Mouse (Mus musculus) forebrain, embryonic 11.5 days (tissue): ENCODE data around the gene Ppargc1a. TPM values are rescaled to one million over a fixed set of nuclear protein-coding genes. Genes with fewer than 3 reads are reported as not detected.

Experiments
- ATAC-seq: fragments of 200-750 bp; cut with Nextera tagmentation; replicated peaks from 2 replicates; pipeline ENCODE4 v1.8.0; 2017; ENCODE audit warnings: moderate TSS enrichment; ENCODE audit not compliant: low FRiP score
- DNase-seq: peaks from one replicate; pipeline ENCODE4 v3.0.0-alpha.2; 2017; ENCODE audit warnings: low spot score
- H3K27ac ChIP-seq: fragments of 300-500 bp; sonication (generic); 2 replicates; pipeline ENCODE4 v1.5.1; 2014; ENCODE audit warnings: low read depth, low read length
- H3K27me3 ChIP-seq: fragments of 300-500 bp; sonication (generic); 2 replicates; pipeline ENCODE4 v1.6.1; 2014; ENCODE audit warnings: mild to moderate bottlenecking, low read length, mixed read lengths; ENCODE audit not compliant: control insufficient read depth, insufficient read depth
- H3K36me3 ChIP-seq: fragments of 300-500 bp; sonication (generic); 2 replicates; pipeline ENCODE4 v1.6.1; 2014; ENCODE audit warnings: mild to moderate bottlenecking, low read length, moderate library complexity, mixed read lengths; ENCODE audit not compliant: control insufficient read depth, insufficient read depth
- H3K4me1 ChIP-seq: fragments of 300-500 bp; sonication (generic); replicated peaks from 2 replicates; pipeline ENCODE4 v1.6.1; 2014; ENCODE audit warnings: low read length, mixed read lengths; ENCODE audit not compliant: control insufficient read depth, insufficient read depth
- H3K4me2 ChIP-seq: fragments of 300-500 bp; sonication (generic); 2 replicates; pipeline ENCODE4 v1.6.1; 2014; ENCODE audit warnings: low read depth, mild to moderate bottlenecking, low read length, moderate library complexity, mixed read lengths; ENCODE audit not compliant: severe bottlenecking
- H3K4me3 ChIP-seq: fragments of 300-500 bp; sonication (generic); 2 replicates; pipeline ENCODE4 v1.5.1; 2014; ENCODE audit warnings: low read depth, low read length
- H3K9ac ChIP-seq: fragments of 300-500 bp; sonication (generic); 2 replicates; pipeline ENCODE4 v1.6.1; 2014; ENCODE audit warnings: low read length
- H3K9me3 ChIP-seq: fragments of 300-500 bp; sonication (generic); 2 replicates; pipeline ENCODE4 v1.6.1; 2016; ENCODE audit warnings: low read length, mixed read lengths; ENCODE audit not compliant: control insufficient read depth
- WGBS: fragments of 180-500 bp; shearing (Covaris S2); extraction: QIAGEN DNeasy Blood & Tissue Kit; methylation state at CpG from one replicate; pipeline ENCODE4 v1.1.7; 2014; 5-methylcytosine and 5-hydroxymethylcytosine counted together
- polyA plus RNA-seq: library from polyadenylated mRNA; unstranded; fragments of >200 nt; fragmentation: Nextera tagmentation; extraction: Ambion mirVana; gene quantifications from 2 replicates; pipeline ENCODE4 v1.2.1, GENCODE M21; 2014

Gene Ppargc1a
- polyA plus RNA-seq, 1 experiment from 2014 or later = 4.3 TPM

GRCm38 (mm10) chr5:51565038-51565437 lies 2.5 kb downstream of the Ppargc1a start:
- Histone ChIP-seq H3K4me3 (no peak overlapping the region), H3K9ac (no peak overlapping the region), H3K4me2 (no peak overlapping the region), H3K36me3 (no peaks in the 10 kb centered on the region), H3K27me3 (no peaks in the 10 kb centered on the region), H3K9me3 (no peaks in the 10 kb centered on the region), H3K4me1 (no peaks in the 10 kb centered on the region), H3K27ac (no peak overlapping the region)
- ATAC-seq = no peak
- DNase-seq = no peak

GRCm38 (mm10) chr5:51563574-51563973 lies 4.0 kb downstream of the Ppargc1a start:
- H3K36me3 ChIP-seq = no peaks in the 10 kb centered on the region
- ATAC-seq (no peak), DNase-seq (no peak)
- H3K4me2 ChIP-seq = no peak overlapping the region
- WGBS = 83% methylated on average over 3 of the region's 3 CpGs
- H3K9ac ChIP-seq = no peak overlapping the region
- no peak overlapping the region for H3K4me3 ChIP-seq
- H3K9me3 ChIP-seq = no peaks in the 10 kb centered on the region
- H3K27me3 ChIP-seq = no peaks in the 10 kb centered on the region
- H3K4me1 ChIP-seq = no peaks in the 10 kb centered on the region
- H3K27ac ChIP-seq = no peak overlapping the region

GRCm38 (mm10) chr5:51557607-51558278 lies 9.8 kb downstream of the Ppargc1a start:
- H3K4me3 ChIP-seq = no peak overlapping the region
- no peaks in the 10 kb centered on the region for H3K9me3 ChIP-seq
- H3K9ac ChIP-seq = no peak overlapping the region
- H3K4me2 ChIP-seq = no peak overlapping the region
- no peaks in the 10 kb centered on the region for H3K27me3 ChIP-seq
- no peak overlapping the region for H3K27ac ChIP-seq
- no peaks in the 10 kb centered on the region for H3K36me3 ChIP-seq
- no peak for DNase-seq
- ATAC-seq = no peak
- H3K4me1 ChIP-seq = peaks cover 4% of the 10 kb centered on the region; the same call in 1 of the 2 replicates
- 69% methylated on average over 4 of the region's 4 CpGs for WGBS

- Histone ChIP-seq H3K4me1 (peaks cover 4% of the 10 kb centered on the region; the same call in 1 of the 2 replicates), H3K27ac (no peak overlapping the region), H3K9me3 (no peaks in the 10 kb centered on the region), H3K4me2 (peak overlapping the region; percentile 67), H3K4me3 (peak overlapping the region; percentile 45), H3K9ac (peak overlapping the region; percentile 65; the same call in 1 of the 2 replicates), H3K36me3 (no peaks in the 10 kb centered on the region), H3K27me3 (no peaks in the 10 kb centered on the region)
- DNase-seq = peak; percentile 63
- 3% methylated on average over 5 of the region's 5 CpGs for WGBS
- ATAC-seq = peak; percentile 88
Measured at GRCm38 (mm10) chr5:51553671-51554070, 13.9 kb downstream of the Ppargc1a start.

GRCm38 (mm10) chr5:51553251-51553650 lies 14.3 kb downstream of the Ppargc1a start:
- Histone ChIP-seq H3K4me3 (peak overlapping the region; percentile 45), H3K9me3 (no peaks in the 10 kb centered on the region), H3K9ac (peak overlapping the region; percentile 65), H3K27me3 (no peaks in the 10 kb centered on the region), H3K4me1 (peaks cover 4% of the 10 kb centered on the region; the same call in 1 of the 2 replicates), H3K36me3 (no peaks in the 10 kb centered on the region), H3K27ac (no peak overlapping the region), H3K4me2 (peak overlapping the region; percentile 67)
- WGBS = 10% methylated on average over 5 of the region's 5 CpGs
- ATAC-seq (no peak), DNase-seq (no peak)

GRCm38 (mm10) chr5:51552483-51553091 lies 14.9 kb downstream of the Ppargc1a start:
- Histone ChIP-seq H3K9ac (peak overlapping the region; percentile 65), H3K4me3 (peak overlapping the region; percentile 45), H3K27ac (peak overlapping the region; percentile 66; the same call in 1 of the 2 replicates), H3K9me3 (no peaks in the 10 kb centered on the region), H3K27me3 (no peaks in the 10 kb centered on the region), H3K36me3 (no peaks in the 10 kb centered on the region), H3K4me2 (peak overlapping the region; percentile 67), H3K4me1 (peaks cover 4% of the 10 kb centered on the region; the same call in 1 of the 2 replicates)
- DNase-seq (peak; percentile 77), ATAC-seq (peak; percentile 88)
- WGBS = under 1% methylated on average over 24 of the region's 24 CpGs

GRCm38 (mm10) chr5:51551852-51552482 lies 15.6 kb downstream of the Ppargc1a start:
- Histone ChIP-seq H3K9ac (peak overlapping the region; percentile 65), H3K27me3 (no peaks in the 10 kb centered on the region), H3K9me3 (no peaks in the 10 kb centered on the region), H3K4me2 (peak overlapping the region; percentile 67), H3K4me1 (peaks cover 4% of the 10 kb centered on the region; the same call in 1 of the 2 replicates), H3K27ac (no peak overlapping the region), H3K4me3 (peak overlapping the region; percentile 45), H3K36me3 (no peaks in the 10 kb centered on the region)
- peak; percentile 49 for DNase-seq
- WGBS = 31% methylated on average over 12 of the region's 12 CpGs
- ATAC-seq = 0 out of 2 replicates have a peak, but pooled peaks have one; percentile 42

GRCm38 (mm10) chr5:51547442-51548035 lies 20.0 kb downstream of the Ppargc1a start:
- Histone ChIP-seq H3K9me3 (no peaks in the 10 kb centered on the region), H3K9ac (no peak overlapping the region), H3K27ac (no peak overlapping the region), H3K4me3 (no peak overlapping the region), H3K4me2 (no peak overlapping the region), H3K36me3 (no peaks in the 10 kb centered on the region), H3K27me3 (no peaks in the 10 kb centered on the region), H3K4me1 (0 out of 2 replicates have a peak, but pooled peaks cover 2% of the 10 kb centered on the region)
- ATAC-seq (no peak), DNase-seq (no peak)
- 66% methylated on average over 6 of the region's 6 CpGs for WGBS
